Mouse (Mus musculus) C2C12 (cell line): ENCODE data around the gene Lrfn1. TPM values are rescaled to one million over a fixed set of nuclear protein-coding genes. Genes with fewer than 3 reads are reported as not detected.

Experiments
- H3K27me3 ChIP-seq: one replicate; pipeline ENCODE4 v1.6.1; 2011; ENCODE audit not compliant: control insufficient read depth, insufficient read depth, insufficient read length
- H3K36me3 ChIP-seq: one replicate; pipeline ENCODE4 v1.6.1; 2011; ENCODE audit not compliant: control insufficient read depth, insufficient read depth
- H3K4me3 ChIP-seq: one replicate; pipeline ENCODE4 v1.5.1; 2011; ENCODE audit warnings: mild to moderate bottlenecking, control low read depth; ENCODE audit not compliant: poor library complexity, insufficient read depth, severe bottlenecking
- H3K79me2 ChIP-seq: one replicate; pipeline ENCODE4 v1.6.1; 2011; ENCODE audit not compliant: control insufficient read depth, insufficient read depth
- H3K79me3 ChIP-seq: one replicate; pipeline ENCODE4 v1.6.1; 2011; ENCODE audit warnings: low read depth, control low read depth
- H3ac ChIP-seq: one replicate; pipeline ENCODE3; 2011; ENCODE audit warnings: low read depth; ENCODE audit not compliant: control insufficient read depth, insufficient read length
- CEBPB ChIP-seq: IDR thresholded peaks from one replicate; pipeline ENCODE4 v1.6.1; 2011; ENCODE audit warnings: low read depth, mild to moderate bottlenecking, control low read depth, moderate library complexity
- CTCF ChIP-seq: IDR thresholded peaks from one replicate; pipeline ENCODE4 v1.5.1; 2011; ENCODE audit not compliant: control insufficient read depth, insufficient read depth, insufficient read length
- FOSL1 ChIP-seq: IDR thresholded peaks from one replicate; pipeline ENCODE4 v1.8.0; 2011; ENCODE audit warnings: mild to moderate bottlenecking, low read length; ENCODE audit not compliant: poor library complexity, insufficient read depth, severe bottlenecking
- MAX ChIP-seq: IDR thresholded peaks from one replicate; pipeline ENCODE4 v1.6.1; 2011; ENCODE audit warnings: mild to moderate bottlenecking, control low read depth
- MYOD1 ChIP-seq: IDR thresholded peaks from one replicate; pipeline ENCODE4 v1.6.1; 2011; ENCODE audit warnings: low read depth; ENCODE audit not compliant: control insufficient read depth, insufficient read length
- MYOG ChIP-seq: IDR thresholded peaks from one replicate; pipeline ENCODE4 v1.6.1; 2011; ENCODE audit not compliant: control insufficient read depth, insufficient read length; ENCODE audit errors: extremely low read depth
- USF1 ChIP-seq: IDR thresholded peaks from one replicate; pipeline ENCODE4 v1.6.1; 2011; ENCODE audit warnings: low read depth, mild to moderate bottlenecking, control low read depth, moderate library complexity
- polyA plus RNA-seq: library from polyadenylated mRNA; unstranded; fragments of >200 nt; fragmentation: generic; extraction: Trizol; gene quantifications from one replicate; pipeline ENCODE4 v1.2.1, GENCODE M21; 2012; ENCODE audit warnings: missing spikeins

Lrfn1 gene
- polyA plus RNA-seq, 1 experiment, result not detected

GRCm38 (mm10) chr7:28436271-28436904 is 15.4 kb upstream of the Lrfn1 start:
- Histone ChIP-seq H3K79me3 (peaks cover 19% of the 10 kb centered on the region), H3K4me3 (peak overlapping the region; percentile 34), H3K79me2 (peaks cover 45% of the 10 kb centered on the region), H3K36me3 (peaks cover 4% of the 10 kb centered on the region), H3K27me3 (no peaks in the 10 kb centered on the region), H3ac (peak overlapping the region; percentile 60)
- TF ChIP-seq CTCF (peak; percentile 75), MAX (no peak)

GRCm38 (mm10) chr7:28436932-28437570 is 14.7 kb upstream of the Lrfn1 start, which contains the start of gene Gmfg:
Gmfg (plus strand) TSS chr7:28437447.
- Histone ChIP-seq H3K27me3 (no peaks in the 10 kb centered on the region), H3K79me2 (peaks cover 38% of the 10 kb centered on the region), H3K4me3 (peak within 1 kb of the TSS; percentile 34), H3K79me3 (peaks cover 13% of the 10 kb centered on the region), H3K36me3 (peaks cover 2% of the 10 kb centered on the region), H3ac (peak within 1 kb of the TSS; percentile 60)
- TF ChIP-seq CTCF (peak; percentile 68), MYOD1 (no peak)

GRCm38 (mm10) chr7:28437964-28438363 is 13.8 kb upstream of the Lrfn1 start:
- no peak overlapping the region for H3ac ChIP-seq
- TF ChIP-seq MYOG (no peak), MAX (no peak), FOSL1 (no peak), CTCF (no peak), MYOD1 (no peak), USF1 (no peak), CEBPB (no peak)
- H3K79me3 ChIP-seq, result peaks cover 13% of the 10 kb centered on the region
- H3K4me3 ChIP-seq, result no peak overlapping the region
- H3K79me2 ChIP-seq, result peaks cover 29% of the 10 kb centered on the region
- H3K27me3 ChIP-seq, result peaks cover 4% of the 10 kb centered on the region
- H3K36me3 ChIP-seq, result no peaks in the 10 kb centered on the region

GRCm38 (mm10) chr7:28438771-28439170 is 13.0 kb upstream of the Lrfn1 start:
- H3K4me3 ChIP-seq, result no peak overlapping the region
- no peak overlapping the region for H3ac ChIP-seq
- H3K36me3 ChIP-seq, result no peaks in the 10 kb centered on the region
- H3K79me3 ChIP-seq, result peaks cover 11% of the 10 kb centered on the region
- peaks cover 4% of the 10 kb centered on the region for H3K27me3 ChIP-seq
- peaks cover 21% of the 10 kb centered on the region for H3K79me2 ChIP-seq
- TF ChIP-seq MYOG (no peak), MYOD1 (no peak), CTCF (no peak), CEBPB (no peak), MAX (no peak), USF1 (no peak), FOSL1 (no peak)

- Histone ChIP-seq H3K27me3 (peaks cover 20% of the 10 kb centered on the region), H3K79me3 (no peaks in the 10 kb centered on the region), H3ac (no peak overlapping the region), H3K79me2 (peaks cover 1% of the 10 kb centered on the region), H3K36me3 (no peaks in the 10 kb centered on the region), H3K4me3 (no peak overlapping the region)
- TF ChIP-seq MYOD1 (no peak), FOSL1 (no peak), MYOG (no peak), MAX (no peak), CEBPB (no peak), CTCF (no peak), USF1 (no peak)
These were observed 11.0 kb upstream of the Lrfn1 start for GRCm38 (mm10) chr7:28440739-28441138.

- TF ChIP-seq USF1 (no peak), MYOD1 (no peak), MAX (no peak), CTCF (no peak), MYOG (no peak), CEBPB (no peak), FOSL1 (no peak)
- no peaks in the 10 kb centered on the region for H3K79me3 ChIP-seq
- no peaks in the 10 kb centered on the region for H3K36me3 ChIP-seq
- no peak overlapping the region for H3ac ChIP-seq
- no peaks in the 10 kb centered on the region for H3K79me2 ChIP-seq
- H3K27me3 ChIP-seq, result peaks cover 24% of the 10 kb centered on the region
- H3K4me3 ChIP-seq, result no peak overlapping the region
These were observed 9.8 kb upstream of the Lrfn1 start for GRCm38 (mm10) chr7:28441776-28442485.
